Mouse (Mus musculus) left cerebral cortex, adult 2 months (tissue): ENCODE results near the gene Plpp3. TPM values are rescaled to one million over a fixed set of nuclear protein-coding genes. Genes with fewer than 3 reads are reported as not detected.

Experiments used
- DNase-seq, 2 experiments: peaks; one replicate each; pipeline ENCODE4 v3.0.0; 2021 to 2022; ENCODE audit warnings: low spot score in 2 of 2, mixed read lengths in 1 of 2; ENCODE audit errors: extremely low spot score in 1 of 2
- H3K27ac ChIP-seq: fragments of 200-600 bp; 2 replicates; pipeline ENCODE4 v1.8.1; 2022
- H3K4me3 ChIP-seq: fragments of 200-600 bp; 2 replicates; pipeline ENCODE4 v1.8.1; 2022
- CTCF ChIP-seq: fragments of 200-600 bp; IDR thresholded peaks from 2 replicates; pipeline ENCODE4 v1.8.1; 2022; ENCODE audit warnings: antibody characterized with exemption, mild to moderate bottlenecking, moderate library complexity
- intact Hi-C: fragments of 180-260 bp; cut with DNase I; formaldehyde crosslinking; loops from one replicate; pipeline ENCODE4 v1.15.1; 2025
- total RNA-seq, 2 experiments: library from RNA; stranded (reverse); gene quantifications; 2 replicates each; pipeline ENCODE4 v1.2.3; 2021

The Plpp3 gene
- total RNA-seq, 2 experiments from 2014 or later = 153 to 180 TPM

DNA sequence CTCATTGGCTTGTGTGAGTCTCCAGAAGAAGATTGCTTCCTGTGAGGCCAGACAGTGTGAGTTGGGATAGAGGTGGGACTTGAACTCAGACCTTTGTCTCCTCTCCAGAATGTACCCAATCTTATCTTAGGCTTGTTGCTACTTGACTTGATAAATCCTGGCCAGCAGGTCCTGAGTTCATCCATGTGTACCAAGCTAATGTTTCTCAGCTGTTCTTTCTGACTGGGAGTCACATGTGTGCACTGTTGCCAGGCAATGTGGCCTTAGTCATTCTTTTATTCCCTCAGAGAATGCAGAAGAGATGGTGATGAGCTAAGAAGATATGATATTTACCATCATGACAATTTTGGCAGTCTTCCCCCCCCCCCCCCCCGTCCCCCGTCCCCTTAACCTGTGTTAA lies 115.9 kb downstream of the Plpp3 start:
- TF ChIP-seq CTCF = no peak
- no peak for DNase-seq
- no peak overlapping the region for H3K27ac ChIP-seq
- no peak overlapping the region for H3K4me3 ChIP-seq
- intact Hi-C loops = no loop called here

DNA sequence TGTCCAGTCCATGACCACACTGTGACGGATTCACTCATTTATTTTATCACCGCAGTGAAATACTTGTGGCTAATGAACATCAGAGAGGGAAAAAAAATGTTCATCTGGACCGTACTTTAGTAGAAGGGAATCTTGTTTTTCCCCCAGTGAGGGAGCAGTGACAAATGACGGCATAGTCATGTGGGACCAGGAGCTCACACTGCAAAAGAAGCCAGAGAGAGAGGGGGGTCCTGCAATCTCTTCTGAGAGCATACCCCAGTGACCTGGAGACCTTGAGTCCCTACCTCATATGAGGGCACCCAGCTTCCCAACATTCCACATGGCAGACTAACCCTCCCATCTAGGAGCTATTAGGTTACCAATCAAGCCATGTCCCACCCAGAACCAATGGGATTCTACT lies 116.3 kb downstream of the Plpp3 start:
- Histone ChIP-seq H3K4me3 (no peak overlapping the region), H3K27ac (no peak overlapping the region)
- intact Hi-C loops = no loop called here
- no peak for TF ChIP-seq CTCF
- no peak for DNase-seq

DNA sequence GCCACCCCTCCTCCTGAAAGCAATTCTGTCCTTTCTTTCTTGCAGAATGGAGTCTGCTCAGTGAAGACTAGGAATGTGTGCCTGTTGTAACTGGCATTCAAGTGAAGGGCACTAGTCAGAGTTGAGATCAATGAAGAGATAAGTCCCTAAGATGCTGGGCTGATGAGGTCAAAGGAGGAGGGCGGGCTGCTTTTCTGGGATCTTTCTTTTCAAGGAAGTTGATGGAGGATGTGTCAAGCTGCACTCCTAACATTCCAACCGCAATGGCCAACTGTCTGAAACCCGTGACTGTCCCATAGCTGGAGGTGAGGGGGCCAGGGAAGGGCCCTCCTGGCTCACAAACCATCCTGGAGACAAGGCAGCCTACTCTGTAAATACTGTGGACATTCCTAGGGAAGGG lies 118.5 kb downstream of the Plpp3 start:
- intact Hi-C loops = no loop called here
- Histone ChIP-seq H3K4me3 (no peak overlapping the region), H3K27ac (no peak overlapping the region)
- TF ChIP-seq CTCF = no peak
- no peak for DNase-seq

DNA sequence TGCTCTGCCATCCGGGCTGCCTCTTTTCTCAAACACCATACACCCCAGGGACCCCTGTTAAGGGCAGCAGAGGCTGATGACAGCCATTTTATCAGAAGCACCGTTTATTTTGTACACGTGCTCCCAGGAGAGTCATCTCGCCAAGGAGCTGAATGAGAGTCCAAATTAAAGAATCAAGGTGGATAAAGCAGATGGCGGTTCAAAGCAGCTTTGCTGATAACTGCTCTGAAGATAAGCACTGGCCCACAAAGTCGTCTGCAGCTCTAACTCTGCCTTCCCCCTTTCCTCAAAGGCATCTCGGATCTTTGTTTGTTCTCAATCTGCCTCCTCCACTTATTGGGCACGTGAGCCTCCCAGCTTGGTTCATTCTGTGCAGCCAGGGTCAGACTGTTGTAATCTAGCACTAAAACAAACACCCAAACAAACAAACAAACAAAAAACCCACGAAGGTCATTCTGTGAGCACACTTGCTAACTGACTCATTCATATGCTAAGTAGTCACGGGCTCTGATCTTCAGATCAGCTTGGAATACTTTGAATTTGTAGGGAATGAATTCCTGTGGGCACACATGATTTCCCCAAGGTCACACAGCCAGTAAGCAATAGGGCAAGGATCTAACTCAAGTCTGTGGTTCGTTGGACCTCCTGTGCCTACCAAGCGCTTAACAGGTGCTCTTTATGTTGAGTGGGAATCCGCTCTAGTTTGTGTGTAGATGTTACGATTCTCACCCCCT lies 119.1 kb downstream of the Plpp3 start:
- no peak overlapping the region for H3K4me3 ChIP-seq
- H3K27ac ChIP-seq = no peak overlapping the region
- TF ChIP-seq CTCF = no peak
- intact Hi-C loops = no loop called here
- no peak for DNase-seq

DNA sequence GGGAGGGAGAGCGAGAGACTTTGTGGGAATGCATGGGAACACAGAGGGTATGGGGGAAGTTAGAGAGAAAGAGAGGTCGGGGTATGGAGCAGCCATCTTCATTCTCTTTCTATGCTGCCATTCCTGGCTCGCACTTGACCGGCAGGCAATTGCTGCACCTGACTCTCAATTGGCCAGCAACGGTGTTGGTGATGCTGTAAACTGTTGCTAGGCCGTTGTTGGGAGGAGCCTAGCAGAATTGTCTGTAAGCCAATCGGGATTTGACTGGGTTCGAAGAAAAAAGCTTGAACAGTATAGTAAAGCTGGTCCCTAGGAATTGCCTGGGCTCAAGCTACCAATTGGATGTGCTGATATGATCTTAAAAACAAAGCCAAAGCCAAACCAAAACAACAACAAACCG lies 121.0 kb downstream of the Plpp3 start:
- no peak for TF ChIP-seq CTCF
- intact Hi-C loops = no loop called here
- Histone ChIP-seq H3K4me3 (no peak overlapping the region), H3K27ac (no peak overlapping the region)
- DNase-seq = no peak

DNA sequence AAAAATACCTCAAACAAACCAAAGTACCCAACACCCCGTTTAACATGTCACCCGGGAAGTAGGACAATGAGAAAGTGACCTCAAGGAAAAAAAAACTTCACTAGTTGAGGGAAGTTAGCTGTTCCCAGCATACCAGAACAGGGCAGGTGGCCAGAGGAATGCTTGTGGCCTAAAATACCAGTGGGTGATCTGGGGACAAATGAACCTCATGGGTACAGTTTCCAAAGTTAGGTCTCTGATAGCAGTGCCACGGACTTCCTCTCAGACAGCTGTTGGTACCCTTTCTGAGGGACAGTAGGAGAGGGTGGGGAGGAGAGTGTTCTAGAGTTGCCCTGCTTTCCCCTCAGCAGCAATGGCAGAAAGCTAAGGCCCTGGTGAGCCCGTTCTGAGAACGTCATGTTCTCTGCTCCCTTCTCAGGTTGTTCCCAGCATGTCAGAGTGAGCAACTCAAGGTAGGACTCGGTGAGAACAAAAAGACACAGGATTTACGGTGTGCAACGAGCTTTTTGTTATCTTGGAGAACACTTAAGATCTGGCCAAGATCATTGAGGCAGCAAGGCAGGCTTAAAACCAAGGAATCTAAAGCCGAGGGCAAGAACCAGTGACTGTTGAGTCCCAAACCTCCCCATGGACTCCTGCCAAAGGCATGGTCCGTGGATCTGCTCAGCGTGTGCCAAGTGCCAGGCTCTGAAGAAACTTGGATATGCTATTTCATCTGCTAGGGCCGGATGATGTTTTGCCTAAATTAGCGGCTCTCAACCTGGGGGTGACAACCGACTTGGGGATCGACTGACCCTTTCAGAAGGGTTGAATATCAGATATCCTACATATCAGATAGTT lies 121.6 kb downstream of the Plpp3 start:
- Histone ChIP-seq H3K27ac (no peak overlapping the region), H3K4me3 (no peak overlapping the region)
- intact Hi-C loops = no loop called here
- TF ChIP-seq CTCF = no peak
- no peak for DNase-seq

DNA sequence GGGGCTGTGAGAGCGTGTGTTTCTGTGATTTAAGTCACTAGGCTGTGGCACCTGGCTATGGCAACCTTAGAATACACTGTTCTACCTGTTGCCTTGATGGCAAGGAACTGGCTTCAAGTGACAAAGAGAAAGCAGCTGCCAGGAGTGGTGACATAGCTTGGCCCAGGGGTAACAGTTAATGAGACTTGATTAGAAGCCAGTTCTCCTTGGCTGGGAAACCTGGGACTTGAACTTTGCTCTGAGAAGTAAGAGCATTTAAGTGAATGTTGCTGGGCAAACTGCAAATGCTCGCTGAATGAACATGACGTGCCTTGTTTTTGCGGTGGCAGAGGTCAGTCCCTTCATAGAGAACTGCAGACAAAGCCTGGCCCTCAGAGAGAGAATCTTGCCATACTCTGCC lies 122.7 kb downstream of the Plpp3 start:
- Histone ChIP-seq H3K4me3 (no peak overlapping the region), H3K27ac (no peak overlapping the region)
- DNase-seq = no peak
- intact Hi-C loops = no loop called here
- TF ChIP-seq CTCF = no peak

DNA sequence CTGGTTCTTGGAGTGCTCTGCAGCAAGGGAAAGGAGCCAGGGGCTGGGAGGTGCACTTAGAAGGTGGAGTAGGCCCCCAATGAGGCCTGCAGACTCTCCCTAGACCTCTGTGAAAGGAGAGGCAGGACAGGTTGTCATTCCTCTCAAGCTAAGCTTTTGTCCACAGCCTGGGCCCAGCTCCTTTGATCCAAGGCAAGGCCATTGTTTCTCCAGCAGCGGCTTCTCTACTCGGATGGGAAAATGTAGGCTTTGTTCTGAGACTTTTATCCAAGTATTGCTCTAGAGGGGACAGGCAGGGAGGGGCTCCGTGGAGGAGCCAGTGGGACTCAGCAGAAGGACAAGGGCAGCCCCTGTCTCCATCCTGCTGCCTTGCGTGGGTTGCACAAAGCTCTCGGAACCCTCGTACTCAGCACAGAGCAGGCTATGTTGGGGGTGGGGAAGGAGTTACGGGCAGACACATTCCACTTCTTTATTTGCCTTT lies 124.6 kb downstream of the Plpp3 start:
- no peak for DNase-seq
- no peak for TF ChIP-seq CTCF
- H3K27ac ChIP-seq = no peak overlapping the region
- H3K4me3 ChIP-seq = no peak overlapping the region
- intact Hi-C loops = no loop called here

Other genes with a start within 250 kb of the Plpp3 start
- gene Fyb2, start 243.9 kb upstream of the Plpp3 start, total RNA-seq = 1 to 10 TPM; 1.6 to 1.8 TPM
- 10 to 100 TPM; 31.0 to 35.7 TPM for gene Prkaa2, start 47.5 kb upstream of the Plpp3 start, total RNA-seq